Mouse (Mus musculus): ENCODE results near the gene Zp1. TPM values are rescaled to one million over a fixed set of nuclear protein-coding genes. Genes with fewer than 3 reads are reported as not detected.

The Zp1 gene
- polyA plus RNA-seq, 1 experiment from 2014 or later = not detected

DNA sequence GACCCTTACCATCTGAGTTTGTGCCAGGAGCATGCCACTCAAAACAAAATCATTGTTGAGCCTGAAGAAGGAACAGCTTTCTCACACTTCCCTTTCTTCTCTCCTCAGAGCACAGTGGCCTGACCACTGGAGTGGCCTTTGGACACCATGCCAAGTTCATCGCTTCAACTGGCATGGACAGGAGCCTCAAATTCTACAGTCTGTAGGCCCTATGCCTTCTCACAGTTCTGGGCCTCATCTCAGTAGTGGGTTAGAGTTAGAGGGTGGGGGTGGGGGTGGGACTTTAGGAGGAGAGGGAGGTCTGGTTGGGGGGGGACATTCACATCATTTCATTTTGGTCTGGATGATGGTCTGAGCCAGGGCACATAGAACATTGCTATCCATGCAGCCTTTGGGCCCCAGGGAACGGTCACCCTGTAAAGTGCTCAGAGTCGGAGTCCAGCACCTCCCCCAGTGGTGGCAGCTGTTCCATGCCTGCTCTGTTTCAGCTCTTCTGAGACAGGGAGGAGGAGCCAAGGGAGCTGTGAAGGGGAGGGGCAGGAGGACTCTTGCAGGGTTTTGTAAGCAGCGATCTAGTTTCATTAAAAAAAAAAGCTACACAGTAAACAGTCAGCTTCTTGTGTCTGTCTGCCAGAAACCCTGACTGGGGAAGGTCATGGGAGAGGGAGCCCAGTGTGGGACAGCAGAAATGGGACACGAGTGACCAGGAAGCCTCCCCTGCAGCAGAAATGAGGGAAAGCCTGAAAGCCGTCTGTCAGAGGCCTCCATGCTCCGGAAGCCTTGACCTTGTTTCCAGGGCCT is 15.3 kb downstream of the Zp1 start:
- H3K27ac ChIP-seq (replicated peaks; ENCODE audit: low read depth, low read length) = no peak overlapping the region
- no peak for ATAC-seq (replicated peaks; ENCODE audit: insufficient number of reproducible peaks, low FRiP score, low TSS enrichment, low read depth)

GRCm38 (mm10) chr19:10904512-10904911 is 15.9 kb downstream of the Zp1 start:
- no peak overlapping the region for H3K4me3 ChIP-seq (ENCODE audit: low read depth, low read length)

More for the DNA sequence above, 15.3 kb downstream of the Zp1 start:
- H3K27me3 ChIP-seq (ENCODE audit: control insufficient read depth, insufficient read depth, low read length) = no peaks in the 10 kb centered on the region
- no peak overlapping the region for H3K9ac ChIP-seq (replicated peaks; ENCODE audit: low read length)
- WGBS = 70% methylated on average over 7 of the region's 7 CpGs
- no peaks in the 10 kb centered on the region for H3K9me3 ChIP-seq (replicated peaks; ENCODE audit: control insufficient read depth, low read length)
- DNase-seq (ENCODE audit: low spot score) = peak; percentile 29
- no peak overlapping the region for H3K4me3 ChIP-seq (ENCODE audit: low read depth, low read length)
- no peak overlapping the region for H3K4me2 ChIP-seq (ENCODE audit: low read depth, low read length)
- peaks cover 24% of the 10 kb centered on the region for H3K36me3 ChIP-seq (replicated peaks; ENCODE audit: control insufficient read depth, insufficient read depth, low read depth, low read length)
- no peaks in the 10 kb centered on the region for H3K4me1 ChIP-seq (ENCODE audit: control insufficient read depth, insufficient read depth, low read length)

GRCm38 (mm10) chr19:10901046-10901445 is 19.4 kb downstream of the Zp1 start:
- Histone ChIP-seq H3K36me3 (replicated peaks; ENCODE audit: control insufficient read depth, insufficient read depth, low read depth, low read length) (peaks cover 23% of the 10 kb centered on the region), H3K9me3 (replicated peaks; ENCODE audit: control insufficient read depth, low read length) (no peaks in the 10 kb centered on the region), H3K27ac (replicated peaks; ENCODE audit: low read depth, low read length) (no peak overlapping the region), H3K4me1 (ENCODE audit: control insufficient read depth, insufficient read depth, low read length) (no peaks in the 10 kb centered on the region), H3K9ac (replicated peaks; ENCODE audit: low read length) (no peak overlapping the region), H3K4me3 (ENCODE audit: low read depth, low read length) (no peak overlapping the region), H3K27me3 (ENCODE audit: control insufficient read depth, insufficient read depth, low read length) (no peaks in the 10 kb centered on the region), H3K4me2 (ENCODE audit: low read depth, low read length) (no peak overlapping the region)
- DNase-seq (ENCODE audit: low spot score) (no peak), ATAC-seq (replicated peaks; ENCODE audit: insufficient number of reproducible peaks, low FRiP score, low TSS enrichment, low read depth) (no peak)
- WGBS = 96% methylated on average over 5 of the region's 5 CpGs

More at GRCm38 (mm10) chr19:10904512-10904911, 15.9 kb downstream of the Zp1 start:
- Histone ChIP-seq H3K4me2 (ENCODE audit: low read depth, low read length) (no peak overlapping the region), H3K9ac (replicated peaks; ENCODE audit: low read length) (no peak overlapping the region), H3K9me3 (replicated peaks; ENCODE audit: control insufficient read depth, low read length) (no peaks in the 10 kb centered on the region), H3K27me3 (ENCODE audit: control insufficient read depth, insufficient read depth, low read length) (no peaks in the 10 kb centered on the region), H3K36me3 (replicated peaks; ENCODE audit: control insufficient read depth, insufficient read depth, low read depth, low read length) (peaks cover 24% of the 10 kb centered on the region), H3K27ac (replicated peaks; ENCODE audit: low read depth, low read length) (no peak overlapping the region), H3K4me1 (ENCODE audit: control insufficient read depth, insufficient read depth, low read length) (no peaks in the 10 kb centered on the region)
- DNase-seq (ENCODE audit: low spot score) (no peak), ATAC-seq (replicated peaks; ENCODE audit: insufficient number of reproducible peaks, low FRiP score, low TSS enrichment, low read depth) (no peak)
- WGBS = 92% methylated on average over 5 of the region's 5 CpGs

GRCm38 (mm10) chr19:10900315-10900714 is 20.1 kb downstream of the Zp1 start:
- Histone ChIP-seq H3K9me3 (replicated peaks; ENCODE audit: control insufficient read depth, low read length) (no peaks in the 10 kb centered on the region), H3K4me3 (ENCODE audit: low read depth, low read length) (no peak overlapping the region), H3K36me3 (replicated peaks; ENCODE audit: control insufficient read depth, insufficient read depth, low read depth, low read length) (peaks cover 19% of the 10 kb centered on the region), H3K9ac (replicated peaks; ENCODE audit: low read length) (no peak overlapping the region), H3K4me2 (ENCODE audit: low read depth, low read length) (no peak overlapping the region), H3K4me1 (ENCODE audit: control insufficient read depth, insufficient read depth, low read length) (no peaks in the 10 kb centered on the region), H3K27me3 (ENCODE audit: control insufficient read depth, insufficient read depth, low read length) (no peaks in the 10 kb centered on the region), H3K27ac (replicated peaks; ENCODE audit: low read depth, low read length) (no peak overlapping the region)
- WGBS = 88% methylated on average over 6 of the region's 6 CpGs
- ATAC-seq (replicated peaks; ENCODE audit: insufficient number of reproducible peaks, low FRiP score, low TSS enrichment, low read depth) = no peak
- DNase-seq (ENCODE audit: low spot score) = no peak

GRCm38 (mm10) chr19:10897491-10897890 is 22.9 kb downstream of the Zp1 start:
- DNase-seq (ENCODE audit: low spot score) = no peak
- Histone ChIP-seq H3K4me3 (ENCODE audit: low read depth, low read length) (no peak overlapping the region), H3K9ac (replicated peaks; ENCODE audit: low read length) (no peak overlapping the region), H3K27ac (replicated peaks; ENCODE audit: low read depth, low read length) (no peak overlapping the region), H3K27me3 (ENCODE audit: control insufficient read depth, insufficient read depth, low read length) (no peaks in the 10 kb centered on the region), H3K9me3 (replicated peaks; ENCODE audit: control insufficient read depth, low read length) (no peaks in the 10 kb centered on the region), H3K36me3 (replicated peaks; ENCODE audit: control insufficient read depth, insufficient read depth, low read depth, low read length) (peaks cover 10% of the 10 kb centered on the region), H3K4me1 (ENCODE audit: control insufficient read depth, insufficient read depth, low read length) (no peaks in the 10 kb centered on the region), H3K4me2 (ENCODE audit: low read depth, low read length) (no peak overlapping the region)
- ATAC-seq (replicated peaks; ENCODE audit: insufficient number of reproducible peaks, low FRiP score, low TSS enrichment, low read depth) = no peak
- WGBS = 88% methylated on average over 8 of the region's 8 CpGs

- H3K4me2 ChIP-seq (ENCODE audit: low read depth, low read length) = no peak overlapping the region
Measured at GRCm38 (mm10) chr19:10896849-10897248, 23.6 kb downstream of the Zp1 start.

DNA sequence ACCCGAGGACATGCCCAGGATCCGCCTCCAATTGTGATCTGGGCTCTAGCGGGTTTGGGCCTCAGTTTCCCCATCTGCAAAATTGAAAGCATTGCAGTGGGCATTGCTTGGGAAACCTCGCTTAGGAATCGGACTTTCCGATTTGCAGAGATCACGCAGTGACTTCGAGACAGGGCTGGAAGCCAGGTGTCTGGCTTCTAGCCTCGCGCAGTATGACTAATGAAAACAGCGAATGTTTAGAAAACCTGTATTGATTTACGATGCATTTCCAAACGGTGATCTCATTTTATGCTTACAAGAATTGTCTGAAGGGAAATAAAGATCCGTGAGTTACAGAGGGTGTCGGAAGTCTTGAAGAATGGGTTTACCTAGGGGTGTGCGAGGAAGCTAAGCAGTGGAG is 24.7 kb downstream of the Zp1 start:
- ATAC-seq (replicated peaks; ENCODE audit: insufficient number of reproducible peaks, low FRiP score, low TSS enrichment, low read depth) (no peak), DNase-seq (ENCODE audit: low spot score) (no peak)
- Histone ChIP-seq H3K4me2 (ENCODE audit: low read depth, low read length) (peak overlapping the region; percentile 68), H3K27me3 (ENCODE audit: control insufficient read depth, insufficient read depth, low read length) (no peaks in the 10 kb centered on the region), H3K9ac (replicated peaks; ENCODE audit: low read length) (peak overlapping the region; percentile 91), H3K9me3 (replicated peaks; ENCODE audit: control insufficient read depth, low read length) (no peaks in the 10 kb centered on the region), H3K4me1 (ENCODE audit: control insufficient read depth, insufficient read depth, low read length) (no peaks in the 10 kb centered on the region), H3K4me3 (ENCODE audit: low read depth, low read length) (peak overlapping the region; percentile 87), H3K27ac (replicated peaks; ENCODE audit: low read depth, low read length) (peak overlapping the region; percentile 82), H3K36me3 (replicated peaks; ENCODE audit: control insufficient read depth, insufficient read depth, low read depth, low read length) (peaks cover 4% of the 10 kb centered on the region)
- 2% methylated on average over 16 of the region's 16 CpGs for WGBS

More at GRCm38 (mm10) chr19:10896849-10897248, 23.6 kb downstream of the Zp1 start:
- no peaks in the 10 kb centered on the region for H3K27me3 ChIP-seq (ENCODE audit: control insufficient read depth, insufficient read depth, low read length)
- no peaks in the 10 kb centered on the region for H3K9me3 ChIP-seq (replicated peaks; ENCODE audit: control insufficient read depth, low read length)
- WGBS = 84% methylated on average over 7 of the region's 7 CpGs
- no peaks in the 10 kb centered on the region for H3K4me1 ChIP-seq (ENCODE audit: control insufficient read depth, insufficient read depth, low read length)
- no peak for DNase-seq (ENCODE audit: low spot score)
- H3K9ac ChIP-seq (replicated peaks; ENCODE audit: low read length) = no peak overlapping the region
- H3K36me3 ChIP-seq (replicated peaks; ENCODE audit: control insufficient read depth, insufficient read depth, low read depth, low read length) = peaks cover 7% of the 10 kb centered on the region
- H3K27ac ChIP-seq (replicated peaks; ENCODE audit: low read depth, low read length) = no peak overlapping the region
- ATAC-seq (replicated peaks; ENCODE audit: insufficient number of reproducible peaks, low FRiP score, low TSS enrichment, low read depth) = no peak
- H3K4me3 ChIP-seq (ENCODE audit: low read depth, low read length) = no peak overlapping the region

DNA sequence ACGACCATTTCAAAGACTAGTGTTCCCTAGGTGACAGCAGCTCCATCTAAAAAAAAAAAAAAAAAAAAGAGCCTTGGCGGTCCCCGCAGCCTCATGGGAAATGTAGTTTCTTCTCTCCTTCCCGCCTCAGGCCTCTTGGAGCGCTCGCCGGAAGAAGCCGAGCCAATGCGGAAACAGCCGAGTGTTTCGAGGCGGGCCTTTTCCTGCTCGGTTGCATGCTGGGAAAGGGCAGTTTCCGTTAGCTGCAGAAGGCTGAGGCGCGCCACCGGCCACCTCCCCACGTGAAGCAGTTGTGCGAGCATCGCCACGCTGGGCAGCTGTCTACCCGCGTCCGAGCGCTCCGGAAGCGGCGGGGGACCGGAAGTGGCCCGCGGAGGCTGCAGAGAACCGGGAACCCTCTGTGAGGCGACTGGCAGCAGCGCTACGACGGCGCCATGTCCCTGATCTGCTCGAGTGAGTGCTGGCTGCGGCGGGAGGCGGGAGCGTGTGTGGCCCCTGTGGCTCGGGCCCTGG is 25.4 kb downstream of the Zp1 start, which contains the start of gene Prpf19:
Gene Prpf19 (plus strand): TSS at position 216 of the 513 bp plus-strand sequence.
- Histone ChIP-seq H3K4me3 (ENCODE audit: low read depth, low read length) (peak within 1 kb of the TSS; percentile 87), H3K4me2 (ENCODE audit: low read depth, low read length) (peak within 1 kb of the TSS; percentile 68), H3K27ac (replicated peaks; ENCODE audit: low read depth, low read length) (peak within 1 kb of the TSS; percentile 82), H3K9ac (replicated peaks; ENCODE audit: low read length) (peak within 1 kb of the TSS; percentile 91), H3K4me1 (ENCODE audit: control insufficient read depth, insufficient read depth, low read length) (no peaks in the 10 kb centered on the region), H3K9me3 (replicated peaks; ENCODE audit: control insufficient read depth, low read length) (no peaks in the 10 kb centered on the region), H3K36me3 (replicated peaks; ENCODE audit: control insufficient read depth, insufficient read depth, low read depth, low read length) (no peaks in the 10 kb centered on the region; the same call in 1 of the 2 replicates), H3K27me3 (ENCODE audit: control insufficient read depth, insufficient read depth, low read length) (no peaks in the 10 kb centered on the region)
- ATAC-seq (replicated peaks; ENCODE audit: insufficient number of reproducible peaks, low FRiP score, low TSS enrichment, low read depth) = peak; percentile 92
- WGBS = under 1% methylated on average over 43 of the region's 43 CpGs
- peak; percentile 99 for DNase-seq (ENCODE audit: low spot score)

All from embryonic facial prominence, embryonic 11.5 days (tissue).